Mouse (Mus musculus) C2C12 (cell line): Measurements from ENCODE around the gene Klhdc2. TPM values are rescaled to one million over a fixed set of nuclear protein-coding genes. Genes with fewer than 3 reads are reported as not detected.

ENCODE experiments used
- H3K27me3 ChIP-seq: one replicate; pipeline ENCODE4 v1.6.1; 2011; ENCODE audit not compliant: control insufficient read depth, insufficient read depth, insufficient read length
- H3K36me3 ChIP-seq: one replicate; pipeline ENCODE4 v1.6.1; 2011; ENCODE audit not compliant: control insufficient read depth, insufficient read depth
- H3K4me3 ChIP-seq: one replicate; pipeline ENCODE4 v1.5.1; 2011; ENCODE audit warnings: mild to moderate bottlenecking, control low read depth; ENCODE audit not compliant: poor library complexity, insufficient read depth, severe bottlenecking
- H3K79me2 ChIP-seq: one replicate; pipeline ENCODE4 v1.6.1; 2011; ENCODE audit not compliant: control insufficient read depth, insufficient read depth
- H3K79me3 ChIP-seq: one replicate; pipeline ENCODE4 v1.6.1; 2011; ENCODE audit warnings: low read depth, control low read depth
- H3ac ChIP-seq: one replicate; pipeline ENCODE3; 2011; ENCODE audit warnings: low read depth; ENCODE audit not compliant: control insufficient read depth, insufficient read length
- CEBPB ChIP-seq: IDR thresholded peaks from one replicate; pipeline ENCODE4 v1.6.1; 2011; ENCODE audit warnings: low read depth, mild to moderate bottlenecking, control low read depth, moderate library complexity
- CTCF ChIP-seq: IDR thresholded peaks from one replicate; pipeline ENCODE4 v1.5.1; 2011; ENCODE audit not compliant: control insufficient read depth, insufficient read depth, insufficient read length
- FOSL1 ChIP-seq: IDR thresholded peaks from one replicate; pipeline ENCODE4 v1.8.0; 2011; ENCODE audit warnings: mild to moderate bottlenecking, low read length; ENCODE audit not compliant: poor library complexity, insufficient read depth, severe bottlenecking
- MAX ChIP-seq: IDR thresholded peaks from one replicate; pipeline ENCODE4 v1.6.1; 2011; ENCODE audit warnings: mild to moderate bottlenecking, control low read depth
- MYOD1 ChIP-seq: IDR thresholded peaks from one replicate; pipeline ENCODE4 v1.6.1; 2011; ENCODE audit warnings: low read depth; ENCODE audit not compliant: control insufficient read depth, insufficient read length
- MYOG ChIP-seq: IDR thresholded peaks from one replicate; pipeline ENCODE4 v1.6.1; 2011; ENCODE audit not compliant: control insufficient read depth, insufficient read length; ENCODE audit errors: extremely low read depth
- USF1 ChIP-seq: IDR thresholded peaks from one replicate; pipeline ENCODE4 v1.6.1; 2011; ENCODE audit warnings: low read depth, mild to moderate bottlenecking, control low read depth, moderate library complexity
- polyA plus RNA-seq: library from polyadenylated mRNA; unstranded; fragments of >200 nt; fragmentation: generic; extraction: Trizol; gene quantifications from one replicate; pipeline ENCODE4 v1.2.1, GENCODE M21; 2012; ENCODE audit warnings: missing spikeins

The Klhdc2 gene
- polyA plus RNA-seq, 1 experiment = 62.6 TPM

DNA sequence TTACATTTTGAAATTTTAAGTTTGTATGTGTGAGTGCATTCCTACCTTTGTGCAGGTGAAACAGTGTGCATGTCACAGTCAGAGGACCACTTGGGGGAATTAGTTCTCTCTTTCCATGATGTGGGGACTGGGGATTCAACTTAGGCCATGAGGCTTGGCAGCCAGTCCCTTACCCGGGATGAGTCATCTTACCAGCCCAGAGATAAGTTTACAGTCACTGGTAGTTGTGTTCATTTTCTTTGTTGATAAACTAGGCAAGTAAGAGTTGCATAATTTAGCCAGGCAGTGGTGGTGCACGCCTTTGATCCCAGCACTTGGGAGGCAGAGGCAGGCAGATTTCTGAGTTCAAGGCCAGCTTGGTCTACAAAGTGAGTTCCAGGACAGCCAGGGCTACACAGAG, 7.6 kb downstream of the Klhdc2 start:
- Histone ChIP-seq H3K79me3 (peaks cover 15% of the 10 kb centered on the region), H3K27me3 (no peaks in the 10 kb centered on the region), H3K79me2 (peaks cover 20% of the 10 kb centered on the region), H3ac (no peak overlapping the region), H3K36me3 (peaks cover 72% of the 10 kb centered on the region), H3K4me3 (no peak overlapping the region)
- TF ChIP-seq CTCF = no peak
- TF ChIP-seq MAX = no peak
- no peak for TF ChIP-seq MYOG

DNA sequence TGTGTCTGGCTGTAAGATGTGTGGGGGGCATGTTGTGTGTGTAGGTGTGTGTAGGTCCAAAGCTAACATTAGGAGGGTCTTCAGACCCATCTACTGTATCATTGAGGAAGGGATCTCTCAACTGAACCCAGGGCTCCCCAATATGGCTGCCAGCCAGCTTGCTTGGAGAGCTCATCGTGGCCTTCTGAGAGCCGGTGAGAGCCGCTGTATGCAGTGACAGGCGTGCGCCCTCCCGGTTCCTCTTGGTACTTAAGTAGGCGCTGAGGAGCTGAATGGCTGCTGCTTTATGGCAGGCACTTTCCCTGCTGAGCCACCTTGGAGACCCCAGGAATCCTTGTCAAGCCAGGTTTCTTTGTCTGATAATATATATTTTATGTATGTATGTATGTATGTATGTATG, 9.9 kb downstream of the Klhdc2 start:
- H3K4me3 ChIP-seq = no peak overlapping the region
- no peak overlapping the region for H3ac ChIP-seq
- H3K27me3 ChIP-seq = no peaks in the 10 kb centered on the region
- no peak for TF ChIP-seq FOSL1
- no peak for TF ChIP-seq MYOD1
- TF ChIP-seq USF1 = no peak
- no peak for TF ChIP-seq CEBPB
- TF ChIP-seq CTCF = no peak
- TF ChIP-seq MAX = no peak
- no peak for TF ChIP-seq MYOG
- no peaks in the 10 kb centered on the region for H3K79me2 ChIP-seq
- H3K36me3 ChIP-seq = peaks cover 82% of the 10 kb centered on the region
- H3K79me3 ChIP-seq = peaks cover 2% of the 10 kb centered on the region

DNA sequence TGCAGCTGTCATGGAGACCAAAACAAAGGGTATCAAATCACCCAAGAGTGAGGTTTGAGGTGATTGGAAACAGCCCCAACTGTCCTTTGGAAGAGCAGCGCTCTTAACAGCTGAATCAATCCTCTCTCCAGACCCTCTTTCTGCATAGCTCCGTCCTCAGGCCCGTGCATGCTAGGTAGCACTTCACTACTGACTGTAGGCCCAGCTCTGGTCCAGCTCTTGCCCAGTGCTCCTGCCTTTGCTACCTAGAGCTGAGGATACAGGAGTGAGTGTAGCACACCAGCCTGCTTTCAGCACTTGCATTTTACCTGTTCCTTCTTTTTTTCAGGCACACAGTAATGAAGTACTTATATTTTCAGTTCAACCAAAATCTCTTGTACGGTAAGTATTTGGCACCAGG, 13.2 kb downstream of the Klhdc2 start:
- Histone ChIP-seq H3K36me3 (peaks cover 92% of the 10 kb centered on the region), H3K4me3 (no peak overlapping the region), H3K79me3 (peaks cover 2% of the 10 kb centered on the region), H3K79me2 (no peaks in the 10 kb centered on the region), H3K27me3 (no peaks in the 10 kb centered on the region), H3ac (no peak overlapping the region)
- TF ChIP-seq CTCF (no peak), CEBPB (no peak), MYOG (no peak), MYOD1 (no peak), FOSL1 (no peak), MAX (no peak), USF1 (no peak)

DNA sequence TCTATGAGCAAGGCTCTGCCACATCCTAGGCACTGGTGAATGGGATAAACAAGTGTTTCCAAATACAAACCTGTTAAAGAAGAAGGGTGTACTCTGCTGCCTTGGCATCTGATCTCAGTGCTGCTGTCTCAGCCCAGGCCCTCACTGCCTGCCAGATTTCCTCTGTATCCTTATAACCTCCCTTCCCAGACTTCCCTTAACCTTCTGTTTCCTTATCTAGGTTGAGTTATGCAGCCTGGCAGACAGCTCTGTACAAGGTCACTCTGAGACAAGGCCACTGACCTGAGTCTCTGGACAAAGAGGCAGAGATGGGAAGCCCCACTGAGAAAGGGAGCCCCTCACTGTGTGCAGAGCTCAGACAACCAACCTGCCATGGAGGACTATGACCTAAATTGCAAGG, 21.9 kb downstream of the Klhdc2 start:
- Histone ChIP-seq H3K4me3 (no peak overlapping the region), H3K27me3 (no peaks in the 10 kb centered on the region), H3ac (no peak overlapping the region), H3K79me2 (no peaks in the 10 kb centered on the region), H3K36me3 (peaks cover 91% of the 10 kb centered on the region), H3K79me3 (no peaks in the 10 kb centered on the region)
- no peak for TF ChIP-seq MYOG
- no peak for TF ChIP-seq CEBPB
- no peak for TF ChIP-seq FOSL1
- TF ChIP-seq CTCF = no peak
- no peak for TF ChIP-seq MAX
- TF ChIP-seq MYOD1 = no peak
- TF ChIP-seq USF1 = no peak

DNA sequence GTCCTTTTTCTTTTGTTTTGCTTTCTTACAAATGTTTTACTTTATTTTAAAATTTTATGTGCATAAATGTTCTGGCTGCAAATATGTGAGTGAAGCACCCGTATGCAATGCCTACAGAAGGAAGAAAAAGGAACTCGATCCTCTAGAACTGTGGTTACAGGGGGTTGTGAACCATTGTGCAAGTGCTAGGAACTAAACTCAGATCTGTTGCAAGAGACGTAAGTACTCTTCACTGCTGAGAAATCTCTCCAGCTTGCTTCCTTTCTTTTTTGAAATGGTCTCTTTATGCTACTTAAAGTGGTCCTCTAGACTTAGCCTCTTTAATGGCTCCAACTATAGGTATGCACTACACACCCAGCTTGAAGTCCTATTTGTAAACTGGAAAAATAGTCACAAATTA, 34.7 kb downstream of the Klhdc2 start:
- Histone ChIP-seq H3K4me3 (no peak overlapping the region), H3ac (no peak overlapping the region), H3K36me3 (peaks cover 82% of the 10 kb centered on the region), H3K79me3 (no peaks in the 10 kb centered on the region), H3K27me3 (no peaks in the 10 kb centered on the region), H3K79me2 (peaks cover 6% of the 10 kb centered on the region)
- TF ChIP-seq USF1 (no peak), MAX (no peak), FOSL1 (no peak), MYOG (no peak), CEBPB (no peak), CTCF (no peak), MYOD1 (no peak)

DNA sequence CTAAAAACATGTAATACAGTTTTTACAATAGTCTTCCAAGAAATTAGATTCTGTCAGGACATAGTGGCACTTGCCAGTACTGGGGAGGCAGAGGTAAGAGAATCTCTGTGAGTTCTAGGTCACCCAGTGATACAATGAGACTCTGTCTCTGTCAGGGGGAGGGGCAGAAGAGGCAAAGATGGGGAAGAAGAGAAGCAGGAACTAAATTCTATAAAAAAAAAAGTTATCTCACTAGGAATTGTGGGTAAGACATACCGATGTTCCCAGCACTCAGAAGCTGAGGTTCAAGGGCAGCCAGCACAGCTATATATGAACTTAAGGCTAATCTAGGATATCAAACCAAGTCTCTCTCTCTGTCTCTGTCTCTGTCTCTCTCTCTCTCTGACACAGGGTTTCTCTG, 35.7 kb downstream of the Klhdc2 start:
- Histone ChIP-seq H3K4me3 (no peak overlapping the region), H3K79me2 (peaks cover 6% of the 10 kb centered on the region), H3ac (no peak overlapping the region), H3K27me3 (no peaks in the 10 kb centered on the region), H3K36me3 (peaks cover 84% of the 10 kb centered on the region), H3K79me3 (no peaks in the 10 kb centered on the region)
- TF ChIP-seq MAX (no peak), FOSL1 (no peak), MYOG (no peak), CEBPB (no peak), USF1 (no peak), MYOD1 (no peak), CTCF (no peak)
